Comparison of ENCODE assay signal across 8 mouse cellular contexts in genomic region chr16:33950830-33951229, GRCm38 (mm10). TPM values are rescaled to one million over a fixed set of nuclear protein-coding genes. Genes with fewer than 3 reads are reported as not detected.
DNase-seq lines count a peak whose midpoint lies in the region; ATAC-seq and TF ChIP-seq lines count a peak whose summit lies in the region.

No protein-coding gene starts in this region.

- DNase-seq in CH12.LX (ENCODE audit: extremely low read depth): peak; percentile 88
- peak; percentile 36 for DNase-seq in brain, embryonic 18.5 days (ENCODE audit: low read depth, low spot score)
- peak; percentile 85 for DNase-seq in forebrain, embryonic 11.5 days (ENCODE audit: low spot score)
- DNase-seq in heart, postnatal 14 days: peak; percentile 87 to 92
- DNase-seq in kidney, postnatal 4 days: peak; percentile 90 to 92
- DNase-seq in neural tube, embryonic 11.5 days (ENCODE audit: low spot score): peak; percentile 84

- no peak overlapping the region for H3K4me3 ChIP-seq in CH12.LX (replicated peaks in 1 of 3; ENCODE audit: low read depth in 2 of 3, low read length in 2 of 3, poor library complexity in 1 of 3)
- no peak overlapping the region for H3K4me3 ChIP-seq in forebrain, embryonic 11.5 days (ENCODE audit: low read depth, low read length)
- no peak overlapping the region for H3K4me3 ChIP-seq in liver, embryonic 15.5 days (replicated peaks)
- H3K4me3 ChIP-seq in neural tube, embryonic 11.5 days (ENCODE audit: low read depth, low read length): no peak overlapping the region
- H3K4me3 ChIP-seq in stomach, embryonic 16.5 days (replicated peaks; ENCODE audit: low read length): no peak overlapping the region

- intact Hi-C loops in heart, postnatal 14 days (cut with DNase I): loop anchor here (1.0 to 2.0 kb wide), 2 partner anchors 52 to 131 kb away; no protein-coding TSS in a partner anchor

- peak; percentile 93 for TF ChIP-seq RAD21 in CH12.LX (IDR thresholded peaks at IDR 0.05; ENCODE audit: low read depth, low read length)

- H3K4me2 ChIP-seq in CH12.LX (ENCODE audit: insufficient read depth, low read depth, poor library complexity, severe bottlenecking): no peak overlapping the region
- H3K4me2 ChIP-seq in forebrain, embryonic 11.5 days (ENCODE audit: low read depth, low read length, severe bottlenecking): no peak overlapping the region
- no peak overlapping the region for H3K4me2 ChIP-seq in liver, embryonic 15.5 days
- H3K4me2 ChIP-seq in neural tube, embryonic 11.5 days (ENCODE audit: low read depth): no peak overlapping the region
- no peak overlapping the region for H3K4me2 ChIP-seq in stomach, embryonic 16.5 days (ENCODE audit: low read depth, low read length)

- dilution Hi-C loops in CH12.LX (cut with MboI; ENCODE audit: extremely low pct_ligation_motif_present, extremely low pct_unique_long_range_greater_than_20kb, low sequenced_read_pairs): no loop called here

- no peak overlapping the region for H3K9ac ChIP-seq in CH12.LX (ENCODE audit: insufficient read depth, low read depth)
- H3K9ac ChIP-seq in forebrain, embryonic 11.5 days (ENCODE audit: low read length): no peak overlapping the region
- H3K9ac ChIP-seq in liver, embryonic 15.5 days: no peak overlapping the region
- H3K9ac ChIP-seq in neural tube, embryonic 11.5 days (ENCODE audit: low read length): no peak overlapping the region
- no peak overlapping the region for H3K9ac ChIP-seq in stomach, embryonic 16.5 days (ENCODE audit: low read length)

- WGBS in forebrain, embryonic 11.5 days: 40% methylated on average over 4 of the region's 4 CpGs
- WGBS in liver, embryonic 15.5 days (ENCODE audit: insufficient replicate concordance): 13% methylated on average over 4 of the region's 4 CpGs
- 35% methylated on average over 4 of the region's 4 CpGs for WGBS in neural tube, embryonic 11.5 days
- 25% methylated on average over 4 of the region's 4 CpGs for WGBS in stomach, embryonic 16.5 days

- H3K4me1 ChIP-seq in CH12.LX (ENCODE audit: control insufficient read depth in 1 of 2, insufficient read depth in 2 of 2): peaks cover 4 to 26% of the 10 kb centered on the region in 2 experiments
- no peaks in the 10 kb centered on the region for H3K4me1 ChIP-seq in forebrain, embryonic 11.5 days (replicated peaks; ENCODE audit: control insufficient read depth, insufficient read depth, low read length)
- peaks cover 32% of the 10 kb centered on the region for H3K4me1 ChIP-seq in liver, embryonic 15.5 days (replicated peaks)
- H3K4me1 ChIP-seq in neural tube, embryonic 11.5 days (ENCODE audit: control insufficient read depth, insufficient read depth, low read length): no peaks in the 10 kb centered on the region
- H3K4me1 ChIP-seq in stomach, embryonic 16.5 days (ENCODE audit: control insufficient read depth, insufficient read depth, low read length): peaks cover 8% of the 10 kb centered on the region; the same call in 1 of the 2 replicates

- no peak for TF ChIP-seq POLR2A in CH12.LX (IDR thresholded peaks at IDR 0.05; ENCODE audit: low read depth, low read length)

- no peak overlapping the region for H3K27ac ChIP-seq in CH12.LX (ENCODE audit: insufficient read depth, low read depth)
- H3K27ac ChIP-seq in forebrain, embryonic 11.5 days (ENCODE audit: low read depth, low read length): no peak overlapping the region
- H3K27ac ChIP-seq in liver, embryonic 15.5 days (replicated peaks): no peak overlapping the region
- no peak overlapping the region for H3K27ac ChIP-seq in neural tube, embryonic 11.5 days (ENCODE audit: low read depth, low read length)
- H3K27ac ChIP-seq in stomach, embryonic 16.5 days (ENCODE audit: low read length): no peak overlapping the region

- in situ Hi-C loops in CH12.LX (cut with MboI; ENCODE audit: low pct_ligation_motif_present, low pct_unique_long_range_greater_than_20kb, low sequenced_read_pairs): loop anchor here (5.0 to 25.0 kb wide), 4 partner anchors 124 to 764 kb away; partner anchors contain the start of genes Itgb5 and Osbpl11

- no peaks in the 10 kb centered on the region; the same call in 1 of the 2 replicates for H3K79me2 ChIP-seq in CH12.LX (replicated peaks; ENCODE audit: control insufficient read depth, extremely low read depth, insufficient read depth, poor library complexity, severe bottlenecking)

- TF ChIP-seq EP300 in CH12.LX (IDR thresholded peaks at IDR 0.05; ENCODE audit: low read length): no peak

- no peaks in the 10 kb centered on the region for H3K9me3 ChIP-seq in CH12.LX (replicated peaks; ENCODE audit: low read length)
- no peaks in the 10 kb centered on the region for H3K9me3 ChIP-seq in forebrain, embryonic 11.5 days (ENCODE audit: control insufficient read depth, low read length)
- no peaks in the 10 kb centered on the region for H3K9me3 ChIP-seq in liver, embryonic 15.5 days (replicated peaks)
- H3K9me3 ChIP-seq in neural tube, embryonic 11.5 days (ENCODE audit: control insufficient read depth, low read length): no peaks in the 10 kb centered on the region
- no peaks in the 10 kb centered on the region for H3K9me3 ChIP-seq in stomach, embryonic 16.5 days (replicated peaks; ENCODE audit: control insufficient read depth, low read length)

- no peaks in the 10 kb centered on the region for H3K27me3 ChIP-seq in CH12.LX (replicated peaks)
- no peaks in the 10 kb centered on the region for H3K27me3 ChIP-seq in forebrain, embryonic 11.5 days (ENCODE audit: control insufficient read depth, insufficient read depth, low read length)
- no peaks in the 10 kb centered on the region for H3K27me3 ChIP-seq in liver, embryonic 15.5 days
- no peaks in the 10 kb centered on the region for H3K27me3 ChIP-seq in neural tube, embryonic 11.5 days (ENCODE audit: control insufficient read depth, insufficient read depth, low read length)
- H3K27me3 ChIP-seq in stomach, embryonic 16.5 days (ENCODE audit: control insufficient read depth, insufficient read depth, low read length): no peaks in the 10 kb centered on the region

- peaks cover 23 to 47% of the 10 kb centered on the region in 2 experiments for H3K36me3 ChIP-seq in CH12.LX (replicated peaks in 1 of 2; ENCODE audit: control insufficient read depth in 1 of 2, insufficient read depth in 1 of 2, low read length in 1 of 2)
- H3K36me3 ChIP-seq in forebrain, embryonic 11.5 days (ENCODE audit: control insufficient read depth, insufficient read depth, low read length): peaks cover 10% of the 10 kb centered on the region
- peaks cover 31% of the 10 kb centered on the region for H3K36me3 ChIP-seq in liver, embryonic 15.5 days (replicated peaks)
- peaks cover 5% of the 10 kb centered on the region for H3K36me3 ChIP-seq in neural tube, embryonic 11.5 days (ENCODE audit: control insufficient read depth, insufficient read depth, low read length)
- H3K36me3 ChIP-seq in stomach, embryonic 16.5 days (ENCODE audit: control insufficient read depth, insufficient read depth, low read length): 0 out of 2 replicates have a peak, but pooled peaks cover 5% of the 10 kb centered on the region

- TF ChIP-seq CTCF in CH12.LX (conservative IDR thresholded peaks at IDR 0.05 in 1 of 2, IDR thresholded peaks at IDR 0.05 in 1 of 2; ENCODE audit: low read depth in 2 of 2, low read length in 2 of 2): peak; percentile 95 to 97

- peak; percentile 33; the same call in 1 of the 2 replicates for ATAC-seq in forebrain, embryonic 11.5 days (replicated peaks; ENCODE audit: low FRiP score)
- ATAC-seq in liver, embryonic 15.5 days (ENCODE audit: insufficient read depth): peak; percentile 45; the same call in 1 of the 2 replicates
- ATAC-seq in neural tube, embryonic 11.5 days (ENCODE audit: insufficient read depth, low FRiP score, low TSS enrichment): peak; percentile 68; the same call in 1 of the 2 replicates
- ATAC-seq in stomach, embryonic 16.5 days (ENCODE audit: insufficient read depth, low FRiP score): peak; percentile 51; the same call in 1 of the 2 replicates

TF ChIP-seq in CH12.LX, 34 proteins besides CTCF, POLR2A, EP300 and RAD21:
- TF ChIP-seq ZC3H11A (IDR thresholded peaks at IDR 0.05; ENCODE audit: low read depth, low read length) (peak; percentile 23; the same call in 1 of the 2 replicates), ELF1 (IDR thresholded peaks at IDR 0.05; ENCODE audit: low read depth, low read length) (0 out of 2 replicates have a peak, but pooled peaks have one; percentile 13), MAZ (IDR thresholded peaks at IDR 0.05; ENCODE audit: low read depth, low read length) (peak; percentile 52; the same call in 1 of the 2 replicates), RCOR1 (conservative IDR thresholded peaks at IDR 0.05; ENCODE audit: low read depth, low read length) (no peak), JUND (conservative IDR thresholded peaks at IDR 0.05; ENCODE audit: low read depth, low read length) (no peak), POLR2AphosphoS2 (IDR thresholded peaks at IDR 0.05; ENCODE audit: low read depth, low read length) (no peak), NELFE (IDR thresholded peaks at IDR 0.05; ENCODE audit: low read depth, low read length) (peak; percentile 28; the same call in 1 of the 2 replicates), SMC3 (IDR thresholded peaks at IDR 0.05; ENCODE audit: low read depth, low read length) (peak; percentile 93)

RNA-seq across cellular contexts. Expression of gene Umps, which starts 16.0 kb away (rescaled TPM):
- total RNA-seq in CH12.LX (2012; rRNA removed): 115 and 161 TPM in 2 replicates
- 165 and 173 TPM in 2 replicates for total RNA-seq in CH12.LX (2014; rRNA removed)
- 155 and 161 TPM in 2 replicates for polyA plus RNA-seq in CH12.LX (2012; ENCODE audit: insufficient read length, low read depth)
- polyA plus RNA-seq in forebrain, embryonic 11.5 days (2014; fragmentation: Nextera tagmentation; extraction: Ambion mirVana): 77.4 and 79.9 TPM in 2 replicates
- total RNA-seq in heart, postnatal 14 days (2021): 1 to 10 TPM; 9.2 TPM
- polyA plus RNA-seq in liver, embryonic 15.5 days (2015; fragmentation: Nextera tagmentation; extraction: Ambion mirVana): 34.0 and 35.1 TPM in 2 replicates
- polyA plus RNA-seq in neural tube, embryonic 11.5 days (2014; fragmentation: Nextera tagmentation; extraction: Ambion mirVana): 65.7 and 66.5 TPM in 2 replicates
- 53.5 and 54.5 TPM in 2 replicates for polyA plus RNA-seq in stomach, embryonic 16.5 days (2015; fragmentation: Nextera tagmentation; extraction: Ambion mirVana)

Comparison
In these comparisons a context has a peak if more than half of its experiments do, and no peak if none do; other contexts are left out.
1. DNase-seq: peak in every context shown above with its lines; median percentile 91 in kidney, postnatal 4 days; 90 in heart, postnatal 14 days; 88 in CH12.LX; 85 in forebrain, embryonic 11.5 days; 84 in neural tube, embryonic 11.5 days; 36 in brain, embryonic 18.5 days.